Mouse (Mus musculus) liver, embryonic 11.5 days (tissue): ENCODE measurements around the gene Slc6a6. TPM values are rescaled to one million over a fixed set of nuclear protein-coding genes. Genes with fewer than 3 reads are reported as not detected.

ENCODE experiments used
- ATAC-seq: fragments of 200-750 bp; cut with Nextera tagmentation; replicated peaks from 2 replicates; pipeline ENCODE4 v1.8.0; 2017; ENCODE audit warnings: moderate number of reproducible peaks, mild to moderate bottlenecking, moderate TSS enrichment, moderate library complexity; ENCODE audit not compliant: low FRiP score
- DNase-seq: peaks from one replicate; pipeline ENCODE4 v3.0.0-alpha.2; 2017; ENCODE audit warnings: low spot score
- H3K27ac ChIP-seq: fragments of 300-500 bp; sonication (generic); 2 replicates; pipeline ENCODE4 v1.5.1; 2014; ENCODE audit warnings: mild to moderate bottlenecking, low read depth, low read length, control low read depth
- H3K27me3 ChIP-seq: fragments of 300-500 bp; sonication (generic); replicated peaks from 2 replicates; pipeline ENCODE4 v1.6.1; 2014; ENCODE audit warnings: low read length, mixed read lengths; ENCODE audit not compliant: control insufficient read depth, insufficient read depth
- H3K36me3 ChIP-seq: fragments of 300-500 bp; sonication (generic); 2 replicates; pipeline ENCODE4 v1.6.1; 2014; ENCODE audit warnings: mild to moderate bottlenecking, low read length, moderate library complexity, mixed read lengths; ENCODE audit not compliant: control insufficient read depth, insufficient read depth
- H3K4me1 ChIP-seq: fragments of 300-500 bp; sonication (generic); replicated peaks from 2 replicates; pipeline ENCODE4 v1.6.1; 2014; ENCODE audit warnings: low read length, mixed read lengths; ENCODE audit not compliant: control insufficient read depth, insufficient read depth
- H3K4me2 ChIP-seq: fragments of 300-500 bp; sonication (generic); 2 replicates; pipeline ENCODE4 v1.6.1; 2014; ENCODE audit warnings: mild to moderate bottlenecking, control low read depth, moderate library complexity
- H3K4me3 ChIP-seq: fragments of 300-500 bp; sonication (generic); 2 replicates; pipeline ENCODE4 v1.5.1; 2014; ENCODE audit warnings: low read depth, low read length, control low read depth
- H3K9ac ChIP-seq: fragments of 300-500 bp; sonication (generic); 2 replicates; pipeline ENCODE4 v1.6.1; 2014; ENCODE audit warnings: low read depth, low read length, control low read depth
- H3K9me3 ChIP-seq: fragments of 300-500 bp; sonication (generic); 2 replicates; pipeline ENCODE4 v1.6.1; 2016; ENCODE audit warnings: low read length, inconsistent platforms, mixed read lengths; ENCODE audit not compliant: control insufficient read depth
- WGBS: fragments of 180-500 bp; shearing (Covaris S2); extraction: QIAGEN DNeasy Blood & Tissue Kit; methylation state at CpG from one replicate; pipeline ENCODE4 v1.1.7; 2014; 5-methylcytosine and 5-hydroxymethylcytosine counted together
- polyA plus RNA-seq: library from polyadenylated mRNA; unstranded; fragments of >200 nt; fragmentation: Nextera tagmentation; extraction: Ambion mirVana; gene quantifications from 2 replicates; pipeline ENCODE4 v1.2.1, GENCODE M21; 2014

The Slc6a6 gene
- polyA plus RNA-seq, 1 experiment from 2014 or later, result 33.2 TPM

GRCm38 (mm10) chr6:91773951-91774350 is 90.1 kb downstream of the Slc6a6 start:
- H3K4me3 ChIP-seq, result no peak overlapping the region
- no peak for ATAC-seq
- no peak for DNase-seq
- no peaks in the 10 kb centered on the region for H3K4me1 ChIP-seq
- H3K27ac ChIP-seq, result no peak overlapping the region
- 62% methylated on average over 5 of the region's 5 CpGs for WGBS
- no peaks in the 10 kb centered on the region for H3K27me3 ChIP-seq
- no peaks in the 10 kb centered on the region for H3K36me3 ChIP-seq
- no peak overlapping the region for H3K4me2 ChIP-seq
- H3K9me3 ChIP-seq, result no peaks in the 10 kb centered on the region
- no peak overlapping the region for H3K9ac ChIP-seq

GRCm38 (mm10) chr6:91776543-91776942 is 92.7 kb downstream of the Slc6a6 start:
- no peaks in the 10 kb centered on the region for H3K4me1 ChIP-seq

GRCm38 (mm10) chr6:91779206-91779605 is 95.4 kb downstream of the Slc6a6 start:
- no peaks in the 10 kb centered on the region for H3K4me1 ChIP-seq
- DNase-seq, result no peak
- no peaks in the 10 kb centered on the region for H3K9me3 ChIP-seq
- WGBS, result 46% methylated on average over 8 of the region's 9 CpGs
- no peak for ATAC-seq
- H3K27ac ChIP-seq, result no peak overlapping the region
- H3K27me3 ChIP-seq, result no peaks in the 10 kb centered on the region
- H3K4me2 ChIP-seq, result no peak overlapping the region
- H3K9ac ChIP-seq, result no peak overlapping the region
- no peaks in the 10 kb centered on the region for H3K36me3 ChIP-seq
- no peak overlapping the region for H3K4me3 ChIP-seq

More at GRCm38 (mm10) chr6:91776543-91776942, 92.7 kb downstream of the Slc6a6 start:
- H3K4me3 ChIP-seq, result no peak overlapping the region
- 12% methylated on average over 9 of the region's 9 CpGs for WGBS
- peak; percentile 65 for DNase-seq
- H3K4me2 ChIP-seq, result no peak overlapping the region
- peak; percentile 47; the same call in 1 of the 2 replicates for ATAC-seq
- no peaks in the 10 kb centered on the region for H3K27me3 ChIP-seq
- H3K9ac ChIP-seq, result no peak overlapping the region
- H3K36me3 ChIP-seq, result no peaks in the 10 kb centered on the region
- H3K27ac ChIP-seq, result no peak overlapping the region
- no peaks in the 10 kb centered on the region for H3K9me3 ChIP-seq

GRCm38 (mm10) chr6:91785018-91785417 is 101.2 kb downstream of the Slc6a6 start:
- no peaks in the 10 kb centered on the region for H3K36me3 ChIP-seq
- ATAC-seq (no peak), DNase-seq (no peak)
- H3K27me3 ChIP-seq, result no peaks in the 10 kb centered on the region
- H3K4me3 ChIP-seq, result no peak overlapping the region
- WGBS, result 76% methylated on average over 3 of the region's 3 CpGs
- no peaks in the 10 kb centered on the region for H3K9me3 ChIP-seq
- no peak overlapping the region for H3K27ac ChIP-seq
- no peak overlapping the region for H3K4me2 ChIP-seq
- H3K4me1 ChIP-seq, result no peaks in the 10 kb centered on the region
- H3K9ac ChIP-seq, result no peak overlapping the region

GRCm38 (mm10) chr6:91788311-91788798 is 104.5 kb downstream of the Slc6a6 start:
- H3K27ac ChIP-seq, result no peak overlapping the region
- no peaks in the 10 kb centered on the region for H3K9me3 ChIP-seq
- DNase-seq (no peak), ATAC-seq (no peak)
- no peaks in the 10 kb centered on the region for H3K27me3 ChIP-seq
- 73% methylated on average over 9 of the region's 9 CpGs for WGBS
- H3K36me3 ChIP-seq, result no peaks in the 10 kb centered on the region
- H3K4me3 ChIP-seq, result no peak overlapping the region
- no peak overlapping the region for H3K4me2 ChIP-seq
- no peak overlapping the region for H3K9ac ChIP-seq
- no peaks in the 10 kb centered on the region for H3K4me1 ChIP-seq

GRCm38 (mm10) chr6:91795640-91796039 is 111.8 kb downstream of the Slc6a6 start:
- ATAC-seq, result no peak
- no peak overlapping the region for H3K4me3 ChIP-seq
- no peak overlapping the region for H3K9ac ChIP-seq
- H3K4me2 ChIP-seq, result no peak overlapping the region
- H3K27me3 ChIP-seq, result peaks cover 4% of the 10 kb centered on the region; the same call in 1 of the 2 replicates
- no peak overlapping the region for H3K27ac ChIP-seq
- no peaks in the 10 kb centered on the region for H3K36me3 ChIP-seq
- DNase-seq, result no peak
- 44% methylated on average over 3 of the region's 3 CpGs for WGBS
- no peaks in the 10 kb centered on the region for H3K4me1 ChIP-seq
- no peaks in the 10 kb centered on the region for H3K9me3 ChIP-seq

DNA sequence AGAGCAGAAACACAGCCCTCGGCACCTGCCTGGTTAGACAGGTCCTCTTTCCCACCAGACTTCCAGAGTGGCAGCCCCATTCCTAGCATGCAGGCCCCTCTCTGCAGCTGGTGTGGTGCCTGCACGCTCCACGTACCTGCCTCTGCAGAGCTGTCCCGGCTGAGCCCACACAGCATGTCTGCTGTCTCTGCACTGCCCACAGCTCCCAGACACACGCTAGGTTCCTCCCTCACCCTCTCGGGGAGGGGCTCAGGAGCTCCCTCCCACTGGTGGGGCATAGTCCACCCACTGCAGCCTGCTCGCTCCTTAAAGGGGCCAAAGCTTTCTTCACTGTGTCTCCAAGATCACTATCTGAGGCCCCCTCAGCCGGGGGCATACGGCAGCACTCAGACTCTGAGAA is 112.2 kb downstream of the Slc6a6 start:
- no peak for ATAC-seq
- Histone ChIP-seq H3K9ac (no peak overlapping the region), H3K9me3 (no peaks in the 10 kb centered on the region), H3K36me3 (no peaks in the 10 kb centered on the region), H3K4me2 (no peak overlapping the region), H3K27me3 (peaks cover 4% of the 10 kb centered on the region; the same call in 1 of the 2 replicates), H3K4me3 (no peak overlapping the region), H3K27ac (no peak overlapping the region), H3K4me1 (no peaks in the 10 kb centered on the region)
- 61% methylated on average over 9 of the region's 9 CpGs for WGBS
- DNase-seq, result no peak

DNA sequence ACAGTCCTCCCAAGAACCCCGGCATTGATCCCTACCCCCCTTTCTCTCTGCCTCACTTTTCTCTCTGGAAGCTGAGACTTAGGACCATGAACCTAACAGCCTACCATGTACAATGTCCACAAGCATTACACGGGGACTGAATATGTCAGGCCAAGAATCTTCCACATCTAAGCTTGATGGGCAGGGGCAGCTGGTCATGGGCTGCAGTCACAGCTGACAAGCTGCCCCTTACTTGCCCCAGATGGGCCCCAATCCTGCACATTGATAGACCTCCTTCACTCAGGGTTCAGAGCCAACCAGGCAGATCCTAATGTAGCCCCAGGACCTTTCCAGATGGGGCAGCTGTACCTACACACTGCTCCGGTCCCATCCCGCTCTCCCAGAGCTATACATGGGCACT is 112.9 kb downstream of the Slc6a6 start:
- Histone ChIP-seq H3K9ac (no peak overlapping the region), H3K36me3 (no peaks in the 10 kb centered on the region), H3K4me3 (no peak overlapping the region), H3K4me1 (no peaks in the 10 kb centered on the region), H3K27me3 (peaks cover 4% of the 10 kb centered on the region; the same call in 1 of the 2 replicates), H3K4me2 (no peak overlapping the region), H3K9me3 (no peaks in the 10 kb centered on the region), H3K27ac (no peak overlapping the region)
- DNase-seq (no peak), ATAC-seq (no peak)
- WGBS, result 86% methylated on average over 4 of the region's 4 CpGs

DNA sequence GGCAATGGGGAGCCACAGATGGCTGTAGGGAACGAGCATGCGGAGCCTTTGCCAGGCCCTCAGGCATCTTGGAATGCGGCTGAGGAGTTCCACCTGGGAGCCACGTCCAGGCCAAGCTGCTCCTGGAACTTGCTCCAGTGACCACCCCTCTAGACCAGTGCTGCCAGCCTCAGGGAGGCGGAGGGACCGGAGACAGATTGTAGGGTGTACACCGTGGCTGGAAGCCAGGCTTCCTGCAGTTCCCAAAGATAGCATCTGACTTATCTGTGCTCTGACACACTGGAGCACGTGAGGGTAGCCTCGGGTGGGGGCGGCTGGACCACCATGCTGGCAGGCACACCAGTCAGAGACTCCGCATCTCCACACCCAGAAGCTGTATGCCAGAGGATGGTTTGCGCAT is 114.6 kb downstream of the Slc6a6 start:
- no peak for ATAC-seq

More for the DNA sequence above, 114.6 kb downstream of the Slc6a6 start:
- no peaks in the 10 kb centered on the region for H3K36me3 ChIP-seq
- H3K4me3 ChIP-seq, result no peak overlapping the region
- H3K27me3 ChIP-seq, result peaks cover 4% of the 10 kb centered on the region; the same call in 1 of the 2 replicates
- 64% methylated on average over 12 of the region's 12 CpGs for WGBS
- H3K4me1 ChIP-seq, result no peaks in the 10 kb centered on the region
- H3K9ac ChIP-seq, result no peak overlapping the region
- DNase-seq, result no peak
- H3K9me3 ChIP-seq, result no peaks in the 10 kb centered on the region
- no peak overlapping the region for H3K27ac ChIP-seq
- no peak overlapping the region for H3K4me2 ChIP-seq
